Mouse (Mus musculus) kidney, adult 11 months (tissue): Measurements from ENCODE around the gene Kdm5b.

ENCODE experiments used
- DNase-seq: peaks from one replicate; pipeline ENCODE4 v3.0.0; 2022

The Kdm5b gene

GRCm38 (mm10) chr1:134552396-134552795, 7.6 kb upstream of the Kdm5b start:
- DNase-seq = no peak

- DNase-seq = no peak
Observed at GRCm38 (mm10) chr1:134555240-134555870, 4.6 kb upstream of the Kdm5b start.

- peak; percentile 15 for DNase-seq
Observed at GRCm38 (mm10) chr1:134555871-134556670, 3.9 kb upstream of the Kdm5b start.

- peak; percentile 97 for DNase-seq
Observed at GRCm38 (mm10) chr1:134556671-134557218, 3.2 kb upstream of the Kdm5b start.

GRCm38 (mm10) chr1:134558511-134558910, 1.5 kb upstream of the Kdm5b start:
- no peak for DNase-seq

GRCm38 (mm10) chr1:134559226-134559625, 745 bp upstream of the Kdm5b start:
- no peak for DNase-seq

- DNase-seq = peak; percentile 10
Observed at GRCm38 (mm10) chr1:134560396-134560795, 425 bp downstream of the Kdm5b start.

GRCm38 (mm10) chr1:134560801-134561769, 1.1 kb downstream of the Kdm5b start:
- peak; percentile 20 for DNase-seq

- no peak for DNase-seq
Observed at GRCm38 (mm10) chr1:134561770-134562143, 1.8 kb downstream of the Kdm5b start.

- DNase-seq = no peak
Observed at GRCm38 (mm10) chr1:134562457-134562856, 2.5 kb downstream of the Kdm5b start.

- DNase-seq = no peak
Observed at GRCm38 (mm10) chr1:134563726-134564125, 3.8 kb downstream of the Kdm5b start.

- DNase-seq = no peak
Observed at GRCm38 (mm10) chr1:134567511-134567910, 7.5 kb downstream of the Kdm5b start.

GRCm38 (mm10) chr1:134570171-134570570, 10.2 kb downstream of the Kdm5b start:
- no peak for DNase-seq

GRCm38 (mm10) chr1:134570631-134571030, 10.7 kb downstream of the Kdm5b start:
- no peak for DNase-seq

- no peak for DNase-seq
Observed at GRCm38 (mm10) chr1:134573300-134573931, 13.4 kb downstream of the Kdm5b start.

GRCm38 (mm10) chr1:134573932-134574315, 14.0 kb downstream of the Kdm5b start:
- no peak for DNase-seq

- DNase-seq = no peak
Observed at GRCm38 (mm10) chr1:134577384-134578120, 17.6 kb downstream of the Kdm5b start.

- no peak for DNase-seq
Observed at GRCm38 (mm10) chr1:134580796-134581195, 20.8 kb downstream of the Kdm5b start.

- DNase-seq = no peak
Observed at GRCm38 (mm10) chr1:134583560-134583959, 23.6 kb downstream of the Kdm5b start.

- no peak for DNase-seq
Observed at GRCm38 (mm10) chr1:134589676-134590075, 29.7 kb downstream of the Kdm5b start.

- DNase-seq = no peak
Observed at GRCm38 (mm10) chr1:134591773-134592172, 31.8 kb downstream of the Kdm5b start.
